ENCODE assay signal across 13 mouse cellular contexts in genomic region chr5:128813121-128813520, GRCm38 (mm10).
DNase-seq lines count a peak whose midpoint lies in the region; ATAC-seq and TF ChIP-seq lines count a peak whose summit lies in the region.
"Had no signal": no experiment of that assay in that cellular context is flagged by ENCODE, and none has a peak within 500 bp of the region (broad histone marks: within the 10 kb centered on the region; RNA-seq: fewer than 3 reads in every experiment).

No protein-coding gene starts in this region.

- 20% methylated on average over 11 of the region's 11 CpGs for WGBS in kidney, embryonic 15.5 days
- WGBS in kidney, adult 2 months, result 16% methylated on average over 11 of the region's 11 CpGs
- WGBS in embryonic facial prominence, embryonic 10.5 days, result 25% methylated on average over 11 of the region's 11 CpGs

- no peak for TF ChIP-seq CTCF in kidney, adult 2 months (conservative IDR thresholded peaks at IDR 0.05; ENCODE audit: insufficient read depth, insufficient read length, low read depth, low read length)

- 0 out of 2 replicates have a peak overlapping the region, but pooled peaks have one; percentile 25 for H3K4me2 ChIP-seq in kidney, embryonic 15.5 days

- H3K9me3 ChIP-seq in kidney, embryonic 15.5 days (replicated peaks), result no peaks in the 10 kb centered on the region
- H3K9me3 ChIP-seq in embryonic facial prominence, embryonic 10.5 days, result no peaks in the 10 kb centered on the region
- H3K9me3 ChIP-seq: forebrain, embryonic 10.5 days had no signal

- no peak overlapping the region for H3K9ac ChIP-seq in kidney, embryonic 15.5 days

- 0 out of 2 replicates have a peak, but pooled peaks cover 3% of the 10 kb centered on the region for H3K27me3 ChIP-seq in kidney, embryonic 15.5 days
- no peaks in the 10 kb centered on the region for H3K27me3 ChIP-seq in kidney, adult 2 months (replicated peaks; ENCODE audit: control insufficient read depth, insufficient read depth, low read length)
- H3K27me3 ChIP-seq in embryonic facial prominence, embryonic 10.5 days (replicated peaks; ENCODE audit: low read depth, poor library complexity, severe bottlenecking), result peaks cover 17% of the 10 kb centered on the region

- no peaks in the 10 kb centered on the region for H3K4me1 ChIP-seq in kidney, embryonic 15.5 days
- H3K4me1 ChIP-seq in kidney, adult 2 months (ENCODE audit: control insufficient read depth, insufficient read depth, low read length), result no peaks in the 10 kb centered on the region
- H3K4me1 ChIP-seq in embryonic facial prominence, embryonic 10.5 days, result 0 out of 2 replicates have a peak, but pooled peaks cover 5% of the 10 kb centered on the region

- ATAC-seq in kidney, embryonic 15.5 days (replicated peaks; ENCODE audit: low FRiP score), result no peak
- ATAC-seq: inflammation-experienced regulatory T-cells, adult 6 months had no signal

- H3K27ac ChIP-seq in kidney, embryonic 15.5 days, result no peak overlapping the region
- H3K27ac ChIP-seq in kidney, adult 2 months (ENCODE audit: insufficient read depth, low read depth, low read length), result no peak overlapping the region
- H3K27ac ChIP-seq in embryonic facial prominence, embryonic 10.5 days (replicated peaks), result no peak overlapping the region
- H3K27ac ChIP-seq: forebrain, embryonic 10.5 days; heart, adult 2 months had no signal

- H3K36me3 ChIP-seq in kidney, embryonic 15.5 days, result no peaks in the 10 kb centered on the region
- no peaks in the 10 kb centered on the region for H3K36me3 ChIP-seq in kidney, adult 2 months (ENCODE audit: control insufficient read depth, insufficient read depth, low read length)
- no peaks in the 10 kb centered on the region for H3K36me3 ChIP-seq in embryonic facial prominence, embryonic 10.5 days (replicated peaks)
- H3K36me3 ChIP-seq: forebrain, embryonic 10.5 days had no signal

- H3K4me3 ChIP-seq in kidney, embryonic 15.5 days (replicated peaks), result no peak overlapping the region
- H3K4me3 ChIP-seq in kidney, adult 2 months (ENCODE audit: insufficient read depth, low read depth, low read length), result no peak overlapping the region
- H3K4me3 ChIP-seq in embryonic facial prominence, embryonic 10.5 days, result no peak overlapping the region
- H3K4me3 ChIP-seq: forebrain, embryonic 10.5 days; heart, adult 2 months had no signal

- DNase-seq in kidney, adult 2 months, result no peak
- DNase-seq in right cerebral cortex, postnatal 4 days, result peak; percentile 52
- no peak for DNase-seq in right cerebral cortex, adult 2 months (ENCODE audit: low spot score in 2 of 2)
- DNase-seq in embryonic facial prominence, embryonic 10.5 days (ENCODE audit: low spot score), result peak; percentile 37
- peak; percentile 16 for DNase-seq in retina, postnatal 7 days (ENCODE audit: low read depth, low spot score)
- DNase-seq in frontal cortex, postnatal 25 days (ENCODE audit: low spot score in 2 of 2), result no peak
- DNase-seq in adrenal gland, adult 18-20 months (ENCODE audit: low spot score in 2 of 2), result no peak
- DNase-seq: cerebellum, adult 9-10 months; heart, adult 2 months; lung, postnatal 10 days had no signal

- no peak for TF ChIP-seq POLR2A in kidney, adult 2 months (IDR thresholded peaks at IDR 0.05; ENCODE audit: low read depth, low read length)

Comparison
In these comparisons a context has a peak if more than half of its experiments do, and no peak if none do; other contexts are left out.
1. DNase-seq: peak in right cerebral cortex, postnatal 4 days (single experiment), embryonic facial prominence, embryonic 10.5 days (single experiment) and retina, postnatal 7 days (single experiment); none in kidney, adult 2 months (single experiment), right cerebral cortex, adult 2 months (0 of 2), frontal cortex, postnatal 25 days (0 of 2) and adrenal gland, adult 18-20 months (0 of 2).